Mouse (Mus musculus) heart, adult 2 months (tissue): ENCODE measurements at regions not wholly inside any gene's neighbourhood (a gene's known extent, or its start where the extent isn't known, plus 50 kb on each side); places are given as distances from the start of the nearest gene placed in this dataset.

Experiments
- DNase-seq, 2 experiments: peaks; one replicate each; pipeline ENCODE4 v3.0.0; 2021
- H3K27ac ChIP-seq: fragments of 200-600 bp; 2 replicates; pipeline ENCODE4 v1.8.1; 2022
- H3K27me3 ChIP-seq: fragments of 200-500 bp; 2 replicates; pipeline ENCODE4 v1.6.1; 2012; ENCODE audit warnings: mild to moderate bottlenecking, low read length, inconsistent platforms, mixed read lengths; ENCODE audit not compliant: control insufficient read depth, insufficient read depth
- H3K36me3 ChIP-seq: fragments of 200-500 bp; 2 replicates; pipeline ENCODE4 v1.6.1; 2012; ENCODE audit warnings: low read length, inconsistent platforms; ENCODE audit not compliant: control insufficient read depth, insufficient read depth
- H3K4me1 ChIP-seq: fragments of 200-500 bp; 2 replicates; pipeline ENCODE4 v1.6.1; 2011; ENCODE audit warnings: low read length; ENCODE audit not compliant: control insufficient read depth, insufficient read depth
- H3K4me3 ChIP-seq: fragments of 200-600 bp; 2 replicates; pipeline ENCODE4 v1.8.1; 2022
- H3K79me2 ChIP-seq: fragments of 200-500 bp; replicated peaks from 2 replicates; pipeline ENCODE4 v1.6.1; 2012; ENCODE audit warnings: mild to moderate bottlenecking, inconsistent platforms, low read length, moderate library complexity, mixed read lengths; ENCODE audit not compliant: control insufficient read depth, insufficient read depth
- H3K9ac ChIP-seq: fragments of 200-500 bp; 2 replicates; pipeline ENCODE4 v1.6.1; 2012; ENCODE audit warnings: low read depth, mild to moderate bottlenecking, control low read depth, inconsistent platforms, low read length, mixed read lengths
- CTCF ChIP-seq: fragments of 200-600 bp; IDR thresholded peaks from 2 replicates; pipeline ENCODE4 v1.8.1; 2022; ENCODE audit warnings: antibody characterized with exemption, mild to moderate bottlenecking, moderate library complexity
- EP300 ChIP-seq: fragments of 200-500 bp; IDR thresholded peaks from 2 replicates; pipeline ENCODE4 v1.6.1; 2011; ENCODE audit warnings: low read depth, low read length, control low read depth; ENCODE audit not compliant: insufficient read depth
- POLR2A ChIP-seq: fragments of 200-500 bp; IDR thresholded peaks from 2 replicates; pipeline ENCODE4 v1.6.1; 2011; ENCODE audit warnings: mild to moderate bottlenecking, low read depth, low read length, control low read depth; ENCODE audit not compliant: insufficient read depth
- WGBS: fragments of 180-500 bp; shearing (Covaris S2); methylation state at CpG from one replicate; pipeline ENCODE4 v1.1.7; 2018; 5-methylcytosine and 5-hydroxymethylcytosine counted together
- intact Hi-C: fragments of 180-260 bp; cut with DNase I; formaldehyde crosslinking; loops from one replicate; pipeline ENCODE4 v1.15.1; 2025

- Histone ChIP-seq H3K36me3 (no peaks in the 10 kb centered on the region), H3K27me3 (no peaks in the 10 kb centered on the region), H3K4me3 (no peak overlapping the region), H3K79me2 (no peaks in the 10 kb centered on the region), H3K27ac (no peak overlapping the region), H3K9ac (no peak overlapping the region), H3K4me1 (no peaks in the 10 kb centered on the region)
- WGBS: 84% methylated on average over 2 of the region's 2 CpGs
- intact Hi-C loops: no loop called here
- no peak for DNase-seq
- TF ChIP-seq POLR2A (no peak), EP300 (no peak), CTCF (no peak)
These were observed 132.1 kb upstream of the Grik3 start for GRCm38 (mm10) chr4:125358356-125358755.

- Histone ChIP-seq H3K79me2 (no peaks in the 10 kb centered on the region), H3K36me3 (no peaks in the 10 kb centered on the region), H3K27me3 (no peaks in the 10 kb centered on the region), H3K9ac (no peak overlapping the region), H3K4me3 (no peak overlapping the region), H3K27ac (no peak overlapping the region), H3K4me1 (no peaks in the 10 kb centered on the region)
- 35% methylated on average over 8 of the region's 8 CpGs for WGBS
- no peak for DNase-seq
- intact Hi-C loops: no loop called here
- TF ChIP-seq POLR2A: no peak
- no peak for TF ChIP-seq CTCF
- no peak for TF ChIP-seq EP300
These were observed 134.1 kb upstream of the Grik3 start for GRCm38 (mm10) chr4:125356441-125356840.

GRCm38 (mm10) chr4:125354742-125355141, 135.8 kb upstream of the Grik3 start:
- intact Hi-C loops: no loop called here
- no peak overlapping the region for H3K9ac ChIP-seq
- H3K4me1 ChIP-seq: no peaks in the 10 kb centered on the region
- no peak for DNase-seq
- no peak for TF ChIP-seq CTCF
- TF ChIP-seq POLR2A: no peak
- no peak for TF ChIP-seq EP300
- no peaks in the 10 kb centered on the region for H3K27me3 ChIP-seq
- 44% methylated on average over 3 of the region's 3 CpGs for WGBS
- no peak overlapping the region for H3K27ac ChIP-seq
- no peak overlapping the region for H3K4me3 ChIP-seq
- no peaks in the 10 kb centered on the region for H3K36me3 ChIP-seq
- no peaks in the 10 kb centered on the region for H3K79me2 ChIP-seq

- H3K27me3 ChIP-seq: no peaks in the 10 kb centered on the region
- intact Hi-C loops: no loop called here
- WGBS: 61% methylated on average over 1 of the region's 1 CpGs
- no peaks in the 10 kb centered on the region for H3K79me2 ChIP-seq
- H3K9ac ChIP-seq: no peak overlapping the region
- TF ChIP-seq POLR2A (no peak), CTCF (no peak), EP300 (no peak)
- DNase-seq: no peak
- H3K27ac ChIP-seq: no peak overlapping the region
- H3K36me3 ChIP-seq: no peaks in the 10 kb centered on the region
- H3K4me3 ChIP-seq: no peak overlapping the region
- H3K4me1 ChIP-seq: no peaks in the 10 kb centered on the region
These were observed 140.4 kb upstream of the Grik3 start for GRCm38 (mm10) chr4:125350056-125350455.

- TF ChIP-seq POLR2A (no peak), EP300 (no peak), CTCF (no peak)
- 49% methylated on average over 2 of the region's 2 CpGs for WGBS
- H3K4me3 ChIP-seq: no peak overlapping the region
- no peaks in the 10 kb centered on the region for H3K4me1 ChIP-seq
- H3K27ac ChIP-seq: no peak overlapping the region
- no peak overlapping the region for H3K9ac ChIP-seq
- H3K27me3 ChIP-seq: no peaks in the 10 kb centered on the region
- H3K36me3 ChIP-seq: no peaks in the 10 kb centered on the region
- H3K79me2 ChIP-seq: no peaks in the 10 kb centered on the region
- DNase-seq: no peak
- intact Hi-C loops: no loop called here
These were observed 151.4 kb upstream of the Grik3 start for GRCm38 (mm10) chr4:125339056-125339455.

DNA sequence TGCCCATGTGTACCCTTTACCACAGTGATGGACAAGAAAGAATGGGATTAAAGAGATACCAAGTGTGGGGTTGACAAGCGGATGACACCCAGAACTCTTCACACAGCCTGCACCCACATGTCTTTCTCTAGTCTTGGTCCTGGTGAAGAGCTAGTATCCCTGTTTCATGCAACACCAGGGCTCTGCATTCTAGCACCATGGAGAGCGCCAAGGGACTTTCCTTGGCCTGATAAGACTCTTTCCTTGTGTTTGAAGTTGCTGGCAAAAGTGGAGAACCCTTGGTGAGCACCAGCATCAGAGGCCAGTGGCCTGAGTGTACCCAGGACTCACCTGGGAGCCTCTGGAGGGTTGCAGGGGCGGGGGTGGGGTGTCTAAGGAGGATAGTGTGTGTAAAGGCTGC, 161.7 kb upstream of the Grik3 start:
- Histone ChIP-seq H3K79me2 (no peaks in the 10 kb centered on the region), H3K4me3 (no peak overlapping the region), H3K27me3 (no peaks in the 10 kb centered on the region), H3K27ac (no peak overlapping the region), H3K9ac (no peak overlapping the region), H3K36me3 (no peaks in the 10 kb centered on the region), H3K4me1 (no peaks in the 10 kb centered on the region)
- 16% methylated on average over 3 of the region's 3 CpGs for whole genome bisulfite sequencing
- no peak for DNase-seq
- no peak for TF ChIP-seq EP300
- no peak for TF ChIP-seq CTCF
- TF ChIP-seq POLR2A: no peak
- intact Hi-C loops: no loop called here

DNA sequence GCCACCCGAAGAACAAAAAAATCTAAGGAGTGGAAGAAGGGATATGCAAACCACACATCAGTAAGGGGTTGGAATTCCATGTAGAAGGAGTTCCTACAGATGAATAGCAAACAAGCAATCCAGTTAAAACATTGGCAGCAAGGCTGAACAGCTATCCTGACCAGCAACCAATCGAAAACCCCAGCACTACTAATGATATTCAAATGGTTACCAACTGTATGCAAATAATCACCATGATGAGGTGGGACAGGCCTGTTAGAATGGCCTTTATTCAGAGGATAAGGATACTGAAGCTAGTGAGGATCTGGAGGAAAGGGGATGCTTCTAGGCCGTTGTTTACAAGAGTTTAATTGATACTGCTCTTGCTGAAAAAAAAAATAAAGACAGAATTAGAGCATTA, 166.0 kb upstream of the Grik3 start:
- H3K27me3 ChIP-seq: no peaks in the 10 kb centered on the region
- H3K4me1 ChIP-seq: no peaks in the 10 kb centered on the region
- no peaks in the 10 kb centered on the region for H3K79me2 ChIP-seq
- H3K27ac ChIP-seq: no peak overlapping the region
- no peak overlapping the region for H3K4me3 ChIP-seq
- no peak for DNase-seq
- no peaks in the 10 kb centered on the region for H3K36me3 ChIP-seq
- TF ChIP-seq EP300: no peak
- no peak for TF ChIP-seq POLR2A
- no peak for TF ChIP-seq CTCF
- intact Hi-C loops: no loop called here
- whole genome bisulfite sequencing: 53% methylated on average over 3 of the region's 3 CpGs
- no peak overlapping the region for H3K9ac ChIP-seq
